Mouse (Mus musculus): ENCODE measurements at regions not wholly inside any gene's neighbourhood (a gene's known extent, or its start where the extent isn't known, plus 50 kb on each side); places are given as distances from the start of the nearest gene placed in this dataset.

DNA sequence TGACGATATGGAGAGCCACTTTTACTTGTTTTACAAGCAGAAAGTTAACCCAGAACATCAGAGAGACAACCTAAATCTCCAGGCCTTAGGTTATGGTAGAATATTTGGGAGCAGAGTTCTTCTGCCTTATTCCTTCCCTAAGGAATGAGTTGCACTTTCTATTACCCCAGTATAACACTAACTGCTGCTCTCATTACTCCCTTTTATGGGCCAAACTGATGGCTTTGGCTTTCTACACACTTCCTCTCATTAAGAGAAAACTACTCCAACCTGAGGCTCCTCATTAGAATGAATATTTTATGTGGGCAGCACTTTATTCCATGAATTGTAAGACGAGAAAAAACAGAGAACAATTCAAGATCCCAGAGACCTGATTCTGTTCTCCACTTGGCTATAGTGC, 289.0 kb upstream of the Tnc start:
- no peak for DNase-seq (ENCODE audit: extremely low spot score in 1 of 2, low spot score in 1 of 2)

- DNase-seq (ENCODE audit: extremely low spot score in 1 of 2, low spot score in 1 of 2) = no peak
Measured at GRCm38 (mm10) chr4:64330213-64330612, 283.4 kb upstream of the Tnc start.

- DNase-seq (ENCODE audit: extremely low spot score in 1 of 2, low spot score in 1 of 2) = no peak
Measured at GRCm38 (mm10) chr4:64324391-64324790, 277.6 kb upstream of the Tnc start.

DNA sequence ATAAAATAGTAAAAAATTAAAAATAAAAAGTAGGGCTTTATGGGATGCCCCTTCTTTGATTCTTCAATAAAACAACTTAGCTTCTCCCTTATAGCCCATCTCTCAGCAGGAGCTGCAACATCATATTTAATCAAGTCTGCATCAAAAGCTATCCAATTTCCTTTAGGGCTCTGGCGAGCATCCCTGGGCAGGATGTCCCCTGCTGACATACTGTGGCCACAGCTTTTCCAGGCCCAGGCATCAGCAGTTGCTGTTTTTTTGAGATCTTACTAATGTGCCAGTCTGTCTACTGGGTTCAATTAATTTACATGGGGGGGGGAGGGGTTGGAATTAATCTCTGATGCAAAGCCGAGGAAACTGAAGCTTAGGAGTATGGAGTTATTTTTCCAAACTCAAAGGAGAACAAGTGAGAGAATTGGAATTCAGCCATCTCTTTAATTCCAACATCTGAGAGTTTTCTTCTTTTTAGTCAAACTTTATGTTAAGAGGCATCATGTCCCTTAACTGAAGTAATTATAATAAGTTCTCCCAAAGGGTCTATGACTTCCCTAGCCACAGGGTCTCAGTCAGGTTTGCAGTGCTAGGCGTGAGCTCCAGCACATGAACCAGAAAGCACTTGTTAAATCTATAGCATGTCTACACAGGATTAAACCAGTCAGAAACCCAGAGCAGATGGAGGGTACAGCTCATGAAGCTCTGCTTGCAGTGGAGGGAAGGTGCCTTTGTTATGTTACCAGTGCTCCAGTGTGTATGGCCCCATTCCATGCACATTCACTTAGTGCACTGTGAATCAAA, 269.9 kb upstream of the Tnc start:
- DNase-seq (ENCODE audit: extremely low spot score in 1 of 2, low spot score in 1 of 2) = no peak

DNA sequence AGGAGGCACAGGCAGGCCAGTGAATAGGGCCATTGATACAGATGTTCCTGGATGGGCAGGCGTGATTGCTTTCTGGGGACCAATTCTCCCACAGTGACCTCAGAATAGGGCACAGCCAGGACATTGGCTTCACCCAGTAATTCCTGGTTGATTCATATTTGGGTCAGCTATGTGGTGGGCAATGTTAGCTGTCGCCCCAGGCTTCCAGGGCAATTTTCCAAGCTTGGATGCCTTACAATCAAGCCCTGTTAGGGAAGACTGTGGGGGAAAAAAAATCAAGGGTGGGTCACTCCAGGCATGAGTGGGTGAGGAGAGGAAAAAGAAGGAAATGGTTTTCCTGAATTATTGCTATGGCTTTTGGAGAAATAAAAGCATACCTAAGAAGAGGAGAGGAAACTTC, 250.1 kb upstream of the Tnc start:
- no peak for DNase-seq (ENCODE audit: extremely low spot score in 1 of 2, low spot score in 1 of 2)

- DNase-seq (ENCODE audit: extremely low spot score in 1 of 2, low spot score in 1 of 2) = peak; percentile 7 to 61
Measured at GRCm38 (mm10) chr4:64282471-64282870, 235.7 kb upstream of the Tnc start.

- DNase-seq (ENCODE audit: extremely low spot score in 1 of 2, low spot score in 1 of 2) = no peak
Measured at GRCm38 (mm10) chr4:64276980-64277379, 230.2 kb upstream of the Tnc start.

DNA sequence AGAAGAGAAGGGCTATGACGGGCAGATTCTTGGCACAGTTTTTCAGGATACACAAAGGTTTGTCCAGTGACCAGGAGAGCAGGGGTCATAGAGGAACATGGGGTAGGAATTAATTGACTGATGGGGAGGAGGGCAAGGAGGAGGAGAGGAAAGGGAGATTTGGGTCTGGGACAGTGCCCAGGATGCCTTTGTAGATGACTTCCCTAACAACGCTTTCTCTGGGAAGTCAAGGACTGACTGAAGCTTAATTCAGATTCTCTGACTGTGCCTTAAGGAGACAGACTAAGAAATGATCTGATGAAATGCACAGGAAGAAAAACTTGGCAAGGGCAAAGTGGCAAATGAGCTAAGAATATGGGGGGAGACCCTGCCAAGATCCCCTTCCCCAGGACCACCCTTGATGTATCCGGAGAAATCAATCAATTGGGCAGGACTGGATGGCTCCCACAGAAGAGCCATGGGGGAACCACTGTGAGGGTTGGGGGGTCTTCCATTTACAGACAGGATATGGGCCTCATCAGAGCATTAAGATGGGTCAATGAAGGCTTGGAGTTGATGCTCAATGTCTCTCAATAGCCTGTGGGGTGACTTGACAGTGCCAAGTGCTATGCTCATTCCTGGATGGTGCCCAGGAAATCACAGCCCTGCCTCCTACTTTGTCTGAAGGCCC, 227.6 kb upstream of the Tnc start:
- DNase-seq (ENCODE audit: extremely low spot score in 1 of 2, low spot score in 1 of 2) = no peak

DNA sequence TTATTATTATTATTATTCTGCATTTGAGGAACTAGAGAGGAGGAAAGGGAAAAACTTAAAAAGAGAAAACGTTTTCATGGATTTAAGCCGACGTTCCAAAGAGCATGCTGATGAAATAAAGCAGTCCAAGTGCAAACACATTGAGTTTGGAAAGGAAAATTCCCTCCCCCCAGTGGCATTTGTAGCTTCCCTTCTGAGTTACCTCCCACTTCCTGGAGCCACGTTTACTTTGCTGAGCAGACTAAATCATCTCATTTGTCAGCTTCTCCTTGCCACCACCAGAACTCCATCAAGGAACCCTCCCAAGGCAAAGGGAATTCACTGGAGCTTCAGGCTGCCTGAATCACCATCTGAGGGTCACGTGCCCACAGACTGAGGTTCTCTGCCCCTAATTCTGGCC, 223.0 kb upstream of the Tnc start:
- no peak for DNase-seq (ENCODE audit: extremely low spot score in 1 of 2, low spot score in 1 of 2)

DNA sequence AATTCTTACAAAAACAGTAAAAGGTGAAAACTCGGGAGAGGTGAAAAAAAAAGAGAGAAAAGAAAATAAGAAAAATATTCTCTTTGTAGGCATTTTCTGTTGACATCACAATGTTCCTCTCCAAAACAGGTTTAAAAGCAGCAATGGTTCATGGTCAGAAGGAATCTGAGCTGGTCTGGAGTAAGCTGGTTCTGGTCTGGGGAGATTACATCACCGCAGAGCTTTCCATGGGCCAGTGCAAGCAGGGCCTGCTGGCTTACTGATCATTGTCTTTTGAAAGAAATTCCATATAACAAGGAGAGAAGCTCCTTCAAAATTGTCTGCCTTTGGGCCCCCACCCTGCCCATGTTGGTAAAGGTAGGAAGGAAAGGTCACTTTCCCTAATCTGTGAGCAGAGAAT, 222.3 kb upstream of the Tnc start:
- no peak for DNase-seq (ENCODE audit: extremely low spot score in 1 of 2, low spot score in 1 of 2)

DNA sequence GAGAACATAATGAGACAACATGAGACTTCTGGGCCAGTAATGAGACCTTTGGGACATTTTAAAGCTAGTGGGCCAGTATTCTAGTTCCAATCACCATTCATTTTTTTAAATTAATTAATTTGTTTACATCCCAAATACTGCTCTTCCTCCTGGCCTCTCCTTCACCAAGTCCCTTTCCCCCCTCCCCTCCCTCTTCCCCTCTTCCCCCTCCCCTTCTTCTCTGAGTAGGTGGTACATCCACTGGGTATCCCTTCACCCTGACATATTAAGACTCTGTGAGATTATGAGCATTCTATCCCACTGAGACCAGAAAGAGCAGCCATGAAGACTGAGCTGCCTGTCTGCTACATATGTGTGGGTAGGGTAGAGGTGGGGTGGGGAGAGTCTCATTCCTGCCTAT, 213.7 kb upstream of the Tnc start:
- no peak for DNase-seq (ENCODE audit: extremely low spot score in 1 of 2, low spot score in 1 of 2)

DNA sequence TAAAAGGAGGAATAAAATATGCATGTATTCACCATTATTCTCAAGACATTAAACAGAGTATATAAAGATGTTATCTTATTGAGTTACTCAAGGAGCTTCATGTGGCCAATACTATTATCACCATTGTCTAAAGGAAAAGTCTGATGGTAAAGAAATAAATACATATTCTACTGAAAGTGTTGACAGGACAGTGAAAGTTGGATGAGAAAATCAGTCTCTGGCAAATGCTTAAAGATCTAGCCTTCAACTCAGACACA, 213.3 kb upstream of the Tnc start:
- DNase-seq (ENCODE audit: extremely low spot score in 1 of 2, low spot score in 1 of 2) = no peak

GRCm38 (mm10) chr4:64259348-64260187, 212.8 kb upstream of the Tnc start:
- no peak for DNase-seq (ENCODE audit: extremely low spot score in 1 of 2, low spot score in 1 of 2)

DNA sequence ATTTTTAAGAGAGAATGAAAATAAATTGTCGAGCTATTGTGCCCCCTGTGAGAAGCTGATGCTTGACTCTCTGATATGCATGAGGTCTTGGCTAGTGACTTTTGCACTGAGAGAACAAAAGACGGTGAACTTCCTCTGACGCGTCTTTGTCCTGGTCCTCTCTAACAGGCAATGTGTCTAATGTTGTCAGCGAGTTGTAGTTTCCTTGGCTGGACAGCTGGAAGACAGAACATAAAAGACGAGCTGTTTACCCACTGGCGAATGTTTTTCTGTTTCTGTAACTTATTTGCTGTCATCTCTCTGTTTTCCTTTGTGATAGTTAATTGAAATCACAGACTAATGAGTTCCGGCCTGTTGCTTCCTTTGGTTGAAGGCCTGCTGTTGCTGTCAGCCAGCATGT, 208.4 kb upstream of the Tnc start:
- DNase-seq (ENCODE audit: extremely low spot score in 1 of 2, low spot score in 1 of 2) = no peak

DNA sequence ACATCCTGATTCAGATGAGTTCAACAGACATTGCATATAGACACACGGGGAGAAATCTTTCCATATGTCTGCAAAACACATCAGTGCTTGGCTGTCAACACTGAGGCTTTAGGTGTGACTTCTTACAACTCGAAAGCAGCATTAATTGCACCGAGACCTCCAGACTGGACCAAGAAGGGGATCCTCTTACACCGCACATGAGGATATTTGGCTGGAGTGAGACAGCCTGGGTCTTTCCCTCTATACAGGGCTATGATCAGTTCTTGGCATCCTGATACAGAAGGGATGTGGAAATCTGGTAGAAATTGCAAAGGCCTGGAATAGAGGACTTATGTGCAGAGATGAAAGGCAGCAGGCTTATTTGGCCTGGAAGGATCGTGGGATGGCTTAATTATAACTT, 203.9 kb upstream of the Tnc start:
- no peak for DNase-seq (ENCODE audit: extremely low spot score in 1 of 2, low spot score in 1 of 2)

DNA sequence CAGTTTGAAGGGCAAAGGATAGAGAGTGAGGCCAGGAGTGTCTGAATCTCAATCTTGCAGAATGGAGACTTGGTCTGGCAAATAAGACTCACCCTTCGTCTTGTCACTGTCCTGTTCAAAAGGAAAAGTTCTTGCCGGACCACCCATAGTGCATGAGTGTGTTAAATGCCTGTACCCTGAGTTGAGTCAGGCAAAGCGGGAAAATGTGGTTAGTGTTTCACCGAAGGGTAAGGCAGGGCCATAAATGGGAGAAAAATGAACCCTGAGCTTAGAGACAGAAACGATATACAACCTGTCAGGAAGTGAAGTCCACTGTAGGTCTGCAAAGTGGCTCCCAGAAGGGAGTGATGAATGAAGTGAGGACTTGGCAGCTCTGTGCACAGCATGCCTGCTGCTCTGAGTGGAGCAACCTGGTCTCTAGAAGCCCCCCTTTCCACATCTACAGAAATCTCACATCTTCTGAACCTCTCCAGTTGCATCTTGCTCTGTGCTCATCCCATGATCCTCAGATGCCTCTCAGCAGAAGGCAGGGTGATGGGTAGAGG, 191.5 kb upstream of the Tnc start:
- DNase-seq (ENCODE audit: extremely low spot score in 1 of 2, low spot score in 1 of 2) = no peak

GRCm38 (mm10) chr4:64235534-64235933, 188.7 kb upstream of the Tnc start:
- no peak for DNase-seq (ENCODE audit: extremely low spot score in 1 of 2, low spot score in 1 of 2)

DNA sequence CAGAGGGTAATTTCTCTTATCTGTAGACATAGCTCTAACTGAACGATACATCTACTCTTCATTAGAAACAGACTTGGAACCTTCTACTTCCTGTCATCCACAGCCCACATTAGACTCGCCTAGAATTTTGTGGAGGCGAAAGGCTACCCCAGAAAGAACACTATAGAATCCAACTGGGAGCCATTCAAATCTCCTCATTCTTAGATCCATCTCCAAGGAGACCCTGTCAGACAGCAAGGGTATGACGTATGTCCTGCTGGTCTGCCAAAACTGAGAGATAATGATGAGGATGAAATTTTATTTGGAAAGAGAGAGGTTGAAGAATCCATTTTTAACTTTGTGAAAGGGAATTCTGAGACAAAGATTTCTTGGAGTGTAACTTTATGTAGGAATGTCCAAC, 185.3 kb upstream of the Tnc start:
- DNase-seq (ENCODE audit: extremely low spot score in 1 of 2, low spot score in 1 of 2) = no peak

- DNase-seq (ENCODE audit: extremely low spot score in 1 of 2, low spot score in 1 of 2) = no peak
Measured at GRCm38 (mm10) chr4:64228341-64228740, 181.5 kb upstream of the Tnc start.

GRCm38 (mm10) chr4:64226635-64227034, 179.8 kb upstream of the Tnc start:
- DNase-seq (ENCODE audit: extremely low spot score in 1 of 2, low spot score in 1 of 2) = no peak

- DNase-seq (ENCODE audit: extremely low spot score in 1 of 2, low spot score in 1 of 2) = peak in 1 of 2 experiments; percentile 4
Measured at GRCm38 (mm10) chr4:64224918-64225317, 178.1 kb upstream of the Tnc start.
